Mouse (Mus musculus): ENCODE measurements around the gene A730015C16Rik.

DNA sequence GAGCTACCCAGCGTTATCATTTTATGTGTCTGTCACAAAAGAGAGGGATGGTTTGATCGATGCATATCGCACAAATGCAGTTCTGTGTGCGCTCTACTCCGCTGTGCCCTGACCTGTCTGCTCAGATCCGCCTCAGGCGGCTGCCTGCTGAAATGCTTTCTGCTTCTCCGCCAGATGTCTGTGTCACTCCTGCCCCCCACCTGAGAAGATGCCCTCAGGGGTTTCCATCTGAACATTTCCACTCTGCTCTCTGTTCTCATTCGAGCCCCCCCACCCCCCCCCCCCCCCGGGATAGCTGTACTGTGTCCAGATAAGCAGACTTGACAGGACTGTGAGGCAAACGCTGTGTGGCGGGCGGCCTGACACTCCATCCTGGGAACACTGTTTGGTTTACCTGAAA lies 35.4 kb upstream of the A730015C16Rik start:
- no peak for TF ChIP-seq EP300 (IDR thresholded peaks at IDR 0.05)
- TF ChIP-seq CTCF (IDR thresholded peaks at IDR 0.05) = no peak

Measured in lung, postnatal 0 days (tissue).